Mouse (Mus musculus) G1E (cell line): Measurements from ENCODE around the gene Tsks. TPM values are rescaled to one million over a fixed set of nuclear protein-coding genes. Genes with fewer than 3 reads are reported as not detected.

Experiments used
- ATAC-seq: 2 replicates; pipeline ENCODE4 v1.8.0; 2016; ENCODE audit warnings: mild to moderate bottlenecking; ENCODE audit not compliant: insufficient number of reproducible peaks, poor library complexity, low FRiP score, severe bottlenecking; ENCODE audit errors: extremely low read depth
- DNase-seq: peaks from one replicate; pipeline ENCODE4 v3.0.0; 2012; ENCODE audit warnings: low spot score
- H3K27me3 ChIP-seq: 2 replicates; pipeline ENCODE4 v1.6.1; 2012; ENCODE audit warnings: mild to moderate bottlenecking, low read length, inconsistent platforms; ENCODE audit not compliant: insufficient read depth
- H3K36me3 ChIP-seq: replicated peaks from 2 replicates; pipeline ENCODE3; 2012; ENCODE audit warnings: mild to moderate bottlenecking, inconsistent platforms
- H3K4me1 ChIP-seq: 2 replicates; pipeline ENCODE4 v1.6.1; 2012; ENCODE audit warnings: low read depth, low read length, inconsistent platforms, mixed read lengths; ENCODE audit not compliant: insufficient read depth
- H3K4me3 ChIP-seq: 2 replicates; pipeline ENCODE4 v1.5.1; 2012; ENCODE audit warnings: low read depth, mild to moderate bottlenecking, inconsistent platforms, low read length, moderate library complexity, mixed read lengths
- H3K9me3 ChIP-seq: replicated peaks from 2 replicates; pipeline ENCODE4 v1.6.1; 2012; ENCODE audit warnings: inconsistent platforms
- CTCF ChIP-seq: IDR thresholded peaks from 2 replicates; pipeline ENCODE4 v1.5.1; 2012; ENCODE audit warnings: low read depth, low read length, inconsistent platforms, mixed read lengths
- GATA1 ChIP-seq: IDR thresholded peaks from 2 replicates; pipeline ENCODE4 v1.6.1; 2012; ENCODE audit warnings: borderline replicate concordance, low read length, inconsistent platforms, mixed read lengths
- GATA2 ChIP-seq: IDR thresholded peaks from 2 replicates; pipeline ENCODE4 v1.6.1; 2012; ENCODE audit warnings: low read depth, low read length, inconsistent platforms, borderline replicate concordance
- POLR2AphosphoS5 ChIP-seq: IDR thresholded peaks from 2 replicates; pipeline ENCODE4 v1.6.1; 2012; ENCODE audit warnings: low read depth, low read length, inconsistent platforms; ENCODE audit not compliant: insufficient replicate concordance
- TAL1 ChIP-seq: conservative IDR thresholded peaks from 2 replicates; pipeline ENCODE4 v1.6.1; 2012; ENCODE audit warnings: low read depth, low read length, inconsistent platforms, mixed read lengths
- polyA plus RNA-seq: library from polyadenylated mRNA; stranded (reverse); fragments of >175 nt; gene quantifications from 2 replicates; pipeline ENCODE4 v1.2.3, GENCODE M21; 2012
- total RNA-seq, 2 experiments: library from RNA; stranded (forward) in 1 of 2; stranded (reverse) in 1 of 2; fragments of 200-1000 nt in 1 of 2; fragments of >200 nt in 1 of 2; fragmentation: Nextera tagmentation in 1 of 2; gene quantifications; 2 replicates each; pipeline ENCODE4 v1.2.3; 2014 to 2017

Tsks gene
- total and polyA plus RNA-seq, 3 experiments, result 0.29 TPM; not detected in 2

DNA sequence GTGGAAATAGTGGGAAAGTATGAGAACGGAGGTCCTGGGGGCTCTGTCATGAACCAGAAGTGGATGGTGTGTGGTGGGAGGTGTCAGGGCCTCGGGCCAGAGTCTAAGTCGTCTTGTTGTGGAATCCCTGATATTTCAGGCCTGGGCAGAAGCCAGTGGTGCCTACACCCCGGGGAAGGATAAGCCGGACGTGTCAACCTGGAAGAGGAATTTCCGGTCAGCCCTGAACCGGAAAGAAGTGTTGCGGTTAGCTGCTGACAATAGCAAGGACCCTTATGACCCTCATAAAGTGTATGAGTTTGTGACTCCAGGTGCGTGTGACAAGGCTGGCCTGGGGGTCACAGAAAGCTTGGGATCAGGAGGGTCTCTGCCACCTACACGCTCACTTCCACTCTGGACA is 56.7 kb downstream of the Tsks start:
- Histone ChIP-seq H3K36me3 (peaks cover 80% of the 10 kb centered on the region), H3K27me3 (no peaks in the 10 kb centered on the region), H3K9me3 (no peaks in the 10 kb centered on the region), H3K4me3 (peak overlapping the region; percentile 35; the same call in 1 of the 2 replicates), H3K4me1 (peaks cover 79% of the 10 kb centered on the region)
- TF ChIP-seq TAL1 (no peak), CTCF (no peak), POLR2AphosphoS5 (no peak), GATA2 (no peak), GATA1 (no peak)
- ATAC-seq (no peak), DNase-seq (no peak)

DNA sequence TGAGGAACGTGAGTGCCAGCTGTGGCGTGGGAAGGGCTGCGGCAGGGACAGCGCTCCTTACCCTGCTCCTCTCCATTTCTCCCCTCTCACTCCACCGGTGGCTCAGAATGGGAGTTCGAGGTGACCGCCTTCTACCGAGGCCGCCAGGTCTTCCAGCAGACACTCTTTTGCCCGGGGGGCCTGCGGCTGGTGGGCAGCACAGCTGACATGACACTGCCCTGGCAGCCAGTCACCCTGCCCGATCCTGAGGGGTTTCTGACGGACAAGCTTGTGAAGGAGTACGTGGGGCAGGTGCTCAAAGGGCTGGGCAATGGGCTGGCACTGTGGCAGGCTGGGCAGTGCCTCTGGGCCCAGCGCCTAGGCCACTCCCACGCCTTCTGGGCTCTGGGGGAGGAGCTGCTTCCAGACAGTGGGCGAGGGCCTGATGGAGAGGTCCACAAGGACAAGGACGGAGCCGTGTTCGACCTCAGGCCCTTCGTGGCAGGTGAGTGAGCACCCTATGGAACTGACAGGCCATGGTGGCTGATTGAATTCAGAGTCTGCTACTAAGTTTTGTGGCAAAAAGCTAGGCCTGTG is 57.6 kb downstream of the Tsks start:
- Histone ChIP-seq H3K9me3 (no peaks in the 10 kb centered on the region), H3K4me3 (peak overlapping the region; percentile 44; the same call in 1 of the 2 replicates), H3K4me1 (peaks cover 79% of the 10 kb centered on the region), H3K27me3 (no peaks in the 10 kb centered on the region), H3K36me3 (peaks cover 80% of the 10 kb centered on the region)
- no peak for TF ChIP-seq GATA2
- no peak for TF ChIP-seq POLR2AphosphoS5
- no peak for TF ChIP-seq TAL1
- no peak for TF ChIP-seq GATA1
- no peak for TF ChIP-seq CTCF
- DNase-seq (no peak), ATAC-seq (no peak)

DNA sequence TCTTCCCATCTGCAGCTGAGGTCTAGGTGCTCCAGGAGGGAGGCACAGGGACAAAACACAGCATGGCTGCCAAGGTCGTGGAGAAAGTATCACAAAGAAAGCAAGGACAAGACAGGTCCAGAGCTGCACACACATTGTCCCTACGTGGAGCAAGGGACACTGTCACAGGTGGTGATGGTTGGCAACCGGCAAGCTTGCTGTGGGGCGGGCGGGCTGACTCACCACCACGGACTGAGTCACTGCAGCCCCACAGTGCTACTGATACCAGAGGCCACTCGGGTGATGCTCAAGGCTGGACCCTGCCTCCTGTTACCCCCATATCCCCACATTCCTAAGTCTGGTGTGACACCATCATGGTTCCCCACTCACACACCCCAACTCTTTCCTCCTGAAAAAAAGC is 59.4 kb downstream of the Tsks start:
- peaks cover 86% of the 10 kb centered on the region for H3K36me3 ChIP-seq
- H3K27me3 ChIP-seq, result no peaks in the 10 kb centered on the region
- DNase-seq (no peak), ATAC-seq (no peak)
- peaks cover 75% of the 10 kb centered on the region for H3K4me1 ChIP-seq
- no peaks in the 10 kb centered on the region; the same call in 1 of the 2 replicates for H3K9me3 ChIP-seq
- TF ChIP-seq POLR2AphosphoS5, result no peak
- no peak for TF ChIP-seq GATA2
- TF ChIP-seq CTCF, result no peak
- TF ChIP-seq GATA1, result no peak
- no peak for TF ChIP-seq TAL1
- H3K4me3 ChIP-seq, result no peak overlapping the region

DNA sequence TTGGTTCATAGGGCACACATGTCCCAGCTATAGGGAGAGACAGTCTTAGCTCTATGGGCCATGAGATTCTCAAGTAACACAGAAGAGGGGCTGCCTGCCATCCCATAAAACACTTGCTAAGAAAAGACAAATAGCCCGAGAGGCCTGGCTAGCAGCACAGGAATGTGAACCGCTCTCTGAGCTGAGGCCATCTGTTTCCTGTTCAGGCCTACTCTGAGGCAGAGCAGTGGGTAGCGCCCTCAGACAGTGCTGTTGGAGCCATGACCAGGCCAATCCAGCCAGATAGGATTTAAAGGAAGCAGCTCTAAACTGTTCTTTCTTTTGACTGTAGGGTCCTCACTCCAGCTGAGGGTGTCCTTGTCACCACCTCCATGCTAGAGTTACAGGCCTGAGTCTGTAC is 61.5 kb downstream of the Tsks start:
- H3K4me3 ChIP-seq, result no peak overlapping the region
- peaks cover 7% of the 10 kb centered on the region for H3K9me3 ChIP-seq
- no peak for ATAC-seq
- peaks cover 100% of the 10 kb centered on the region for H3K36me3 ChIP-seq
- H3K27me3 ChIP-seq, result no peaks in the 10 kb centered on the region
- DNase-seq, result no peak
- TF ChIP-seq GATA1 (no peak), CTCF (no peak), GATA2 (no peak), TAL1 (no peak), POLR2AphosphoS5 (no peak)
- H3K4me1 ChIP-seq, result peaks cover 65% of the 10 kb centered on the region

DNA sequence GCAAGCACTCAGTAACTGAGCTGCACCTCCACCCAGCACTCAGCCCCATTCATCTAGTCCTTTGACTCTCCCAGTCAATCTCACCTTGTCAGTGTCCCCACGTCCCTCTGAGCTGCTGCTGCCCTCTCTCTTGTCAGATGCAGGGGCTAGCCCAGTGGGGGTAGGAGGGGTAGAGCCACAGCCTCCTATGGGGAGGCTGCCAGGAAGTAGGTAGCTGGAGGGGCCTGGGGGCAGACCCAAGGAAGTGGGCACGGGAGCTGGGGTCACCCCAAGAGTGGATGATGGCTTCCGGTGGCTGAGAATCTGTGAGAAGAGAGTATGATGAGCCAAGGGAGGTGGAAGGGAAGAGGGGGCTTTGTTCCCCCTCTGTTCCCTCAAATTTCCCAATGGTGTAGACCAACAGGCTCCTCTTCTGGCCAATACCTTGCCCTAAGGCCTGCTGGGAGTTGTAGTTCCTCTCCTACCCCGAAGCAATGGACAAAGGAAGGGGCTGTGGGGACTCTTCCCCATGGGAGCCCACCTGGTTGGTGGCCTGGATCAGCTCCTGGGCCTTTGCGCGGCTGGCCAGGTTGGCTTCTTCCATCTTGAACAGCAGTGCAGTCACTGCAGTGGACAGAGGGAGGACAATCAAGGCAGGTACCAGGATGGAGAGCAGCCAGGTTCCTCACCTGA is 62.5 kb downstream of the Tsks start:
- peaks cover 7% of the 10 kb centered on the region for H3K9me3 ChIP-seq
- H3K36me3 ChIP-seq, result peaks cover 100% of the 10 kb centered on the region
- peaks cover 62% of the 10 kb centered on the region for H3K4me1 ChIP-seq
- DNase-seq (no peak), ATAC-seq (no peak)
- H3K27me3 ChIP-seq, result no peaks in the 10 kb centered on the region
- TF ChIP-seq GATA1, result no peak
- no peak for TF ChIP-seq CTCF
- TF ChIP-seq TAL1, result no peak
- no peak overlapping the region for H3K4me3 ChIP-seq

DNA sequence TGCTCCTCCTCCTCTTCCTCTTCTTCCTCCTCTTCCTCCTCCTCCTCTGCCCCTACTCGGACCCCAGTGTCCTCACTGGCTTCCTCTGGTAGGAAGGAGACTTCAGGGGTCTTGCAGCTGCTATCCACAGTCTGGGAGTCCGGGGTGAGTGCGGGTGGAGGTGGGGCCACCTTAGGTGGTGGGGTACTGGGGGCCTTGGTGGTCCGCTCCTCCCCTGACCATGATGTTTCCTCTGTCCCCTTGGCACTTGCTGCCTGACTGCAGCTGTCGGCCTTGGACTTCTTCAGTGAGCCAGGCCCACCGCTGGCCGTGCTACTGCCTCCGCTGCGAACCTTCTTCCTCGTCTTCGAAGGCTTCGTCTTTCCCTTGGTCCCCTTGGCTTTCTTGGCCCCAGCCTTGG is 63.5 kb downstream of the Tsks start:
- ATAC-seq (no peak), DNase-seq (no peak)
- Histone ChIP-seq H3K27me3 (no peaks in the 10 kb centered on the region), H3K4me3 (no peak overlapping the region), H3K9me3 (peaks cover 7% of the 10 kb centered on the region), H3K36me3 (peaks cover 99% of the 10 kb centered on the region), H3K4me1 (peaks cover 54% of the 10 kb centered on the region)
- TF ChIP-seq TAL1, result no peak
- no peak for TF ChIP-seq GATA1
- TF ChIP-seq CTCF, result no peak
- no peak for TF ChIP-seq GATA2
- TF ChIP-seq POLR2AphosphoS5, result no peak
